Mouse (Mus musculus) liver, postnatal 0 days (tissue): Measurements from ENCODE around the gene Bcl10. TPM values are rescaled to one million over a fixed set of nuclear protein-coding genes. Genes with fewer than 3 reads are reported as not detected.
"Not testable (repeated sequence)": the region's sequence is repeated elsewhere in the genome, so short reads cannot be mapped to it uniquely, and the experiment has no call there.

Source experiments
- ATAC-seq: fragments of 200-750 bp; cut with Nextera tagmentation; 2 replicates; pipeline ENCODE4 v1.8.0; 2017; ENCODE audit warnings: mild to moderate bottlenecking, moderate library complexity
- DNase-seq: peaks from one replicate; pipeline ENCODE4 v3.0.0-alpha.2; 2016
- H3K27ac ChIP-seq: fragments of 300-500 bp; sonication (generic); 2 replicates; pipeline ENCODE4 v1.5.1; 2014; ENCODE audit warnings: antibody characterized with exemption, moderate library complexity, mild to moderate bottlenecking, low read depth
- H3K27me3 ChIP-seq: fragments of 300-500 bp; sonication (generic); 2 replicates; pipeline ENCODE4 v1.6.1; 2014; ENCODE audit warnings: low read length, control low read depth, mixed read lengths; ENCODE audit not compliant: insufficient read depth
- H3K36me3 ChIP-seq: fragments of 300-500 bp; sonication (generic); replicated peaks from 2 replicates; pipeline ENCODE4 v1.6.1; 2014; ENCODE audit warnings: mild to moderate bottlenecking, control low read depth, low read length, moderate library complexity, mixed read lengths; ENCODE audit not compliant: insufficient read depth
- H3K4me1 ChIP-seq: fragments of 300-500 bp; sonication (generic); 2 replicates; pipeline ENCODE4 v1.6.1; 2014; ENCODE audit warnings: antibody characterized with exemption, mild to moderate bottlenecking, control low read depth; ENCODE audit not compliant: insufficient read depth
- H3K4me2 ChIP-seq: fragments of 300-500 bp; sonication (generic); 2 replicates; pipeline ENCODE4 v1.6.1; 2014; ENCODE audit warnings: low read depth, mild to moderate bottlenecking, low read length, moderate library complexity, mixed read lengths
- H3K4me3 ChIP-seq: fragments of 300-500 bp; sonication (generic); 2 replicates; pipeline ENCODE4 v1.5.1; 2014; ENCODE audit warnings: low read depth, low read length
- H3K9ac ChIP-seq: fragments of 300-500 bp; sonication (generic); replicated peaks from 2 replicates; pipeline ENCODE4 v1.6.1; 2014; ENCODE audit warnings: mild to moderate bottlenecking, moderate library complexity
- H3K9me3 ChIP-seq: fragments of 300-500 bp; sonication (generic); 2 replicates; pipeline ENCODE4 v1.6.1; 2016; ENCODE audit warnings: mild to moderate bottlenecking, control low read depth, low read length, mixed read lengths
- CTCF ChIP-seq: sonication (generic); IDR thresholded peaks from 2 replicates; pipeline ENCODE4 v1.5.1; 2016; ENCODE audit warnings: antibody characterized with exemption, low read depth
- EP300 ChIP-seq: IDR thresholded peaks from 2 replicates; pipeline ENCODE4 v1.6.1; 2016; ENCODE audit warnings: antibody characterized with exemption, low read depth, mild to moderate bottlenecking
- WGBS: fragments of 180-500 bp; shearing (Covaris S2); extraction: QIAGEN DNeasy Blood & Tissue Kit; methylation state at CpG from one replicate; pipeline ENCODE4 v1.1.7; 2014; ENCODE audit not compliant: insufficient replicate concordance; 5-methylcytosine and 5-hydroxymethylcytosine counted together
- polyA plus RNA-seq: library from polyadenylated mRNA; unstranded; fragments of >200 nt; fragmentation: Nextera tagmentation; extraction: Ambion mirVana; gene quantifications from 2 replicates; pipeline ENCODE4 v1.2.1, GENCODE M21; 2015

Bcl10 gene
- polyA plus RNA-seq, 1 experiment from 2014 or later, result 20.9 TPM

GRCm38 (mm10) chr3:145964018-145964387 lies 41.4 kb downstream of the Bcl10 start:
- peak; percentile 26; the same call in 1 of the 2 replicates for TF ChIP-seq EP300
- no peak for TF ChIP-seq CTCF
- DNase-seq, result peak; percentile 58
- Histone ChIP-seq H3K4me2 (peak overlapping the region; percentile 55), H3K9me3 (no peaks in the 10 kb centered on the region), H3K4me1 (peaks cover 10% of the 10 kb centered on the region), H3K4me3 (no peak overlapping the region), H3K9ac (no peak overlapping the region), H3K27ac (peak overlapping the region; percentile 53), H3K36me3 (no peaks in the 10 kb centered on the region), H3K27me3 (0 out of 2 replicates have a peak, but pooled peaks cover 4% of the 10 kb centered on the region)
- peak; percentile 93 for ATAC-seq
- 9% methylated on average over 10 of the region's 10 CpGs for WGBS

- DNase-seq, result no peak
- TF ChIP-seq EP300 (no peak), CTCF (no peak)
- H3K9me3 ChIP-seq, result no peaks in the 10 kb centered on the region
- H3K4me3 ChIP-seq, result no peak overlapping the region
- WGBS, result 17% methylated on average over 10 of the region's 10 CpGs
- H3K4me1 ChIP-seq, result peaks cover 10% of the 10 kb centered on the region
- H3K27ac ChIP-seq, result peak overlapping the region; percentile 17; the same call in 1 of the 2 replicates
- H3K9ac ChIP-seq, result no peak overlapping the region
- H3K27me3 ChIP-seq, result 0 out of 2 replicates have a peak, but pooled peaks cover 4% of the 10 kb centered on the region
- H3K36me3 ChIP-seq, result no peaks in the 10 kb centered on the region
- ATAC-seq, result peak; percentile 44
- H3K4me2 ChIP-seq, result peak overlapping the region; percentile 55
These were observed 41.9 kb downstream of the Bcl10 start for GRCm38 (mm10) chr3:145964473-145964872.

- not testable (repeated sequence) for H3K27me3 ChIP-seq, H3K36me3 ChIP-seq, ATAC-seq, H3K27ac ChIP-seq, DNase-seq, H3K9ac ChIP-seq, H3K4me2 ChIP-seq, H3K4me3 ChIP-seq, H3K9me3 ChIP-seq, H3K4me1 ChIP-seq
- 60% methylated on average over 3 of the region's 3 CpGs for WGBS
These were observed 43.0 kb downstream of the Bcl10 start for GRCm38 (mm10) chr3:145965583-145965982.

GRCm38 (mm10) chr3:145966806-145967205 lies 44.2 kb downstream of the Bcl10 start:
- 0 out of 2 replicates have a peak, but pooled peaks cover 4% of the 10 kb centered on the region for H3K27me3 ChIP-seq
- peaks cover 10% of the 10 kb centered on the region for H3K4me1 ChIP-seq
- ATAC-seq (no peak), DNase-seq (no peak)
- TF ChIP-seq EP300 (no peak), CTCF (no peak)
- H3K4me2 ChIP-seq, result no peak overlapping the region
- 80% methylated on average over 5 of the region's 5 CpGs for WGBS
- H3K27ac ChIP-seq, result no peak overlapping the region
- no peak overlapping the region for H3K4me3 ChIP-seq
- no peaks in the 10 kb centered on the region for H3K36me3 ChIP-seq
- H3K9me3 ChIP-seq, result no peaks in the 10 kb centered on the region
- H3K9ac ChIP-seq, result no peak overlapping the region

GRCm38 (mm10) chr3:145969031-145969501 lies 46.5 kb downstream of the Bcl10 start:
- peak; percentile 18; the same call in 1 of the 2 replicates for ATAC-seq
- H3K4me2 ChIP-seq, result 0 out of 2 replicates have a peak overlapping the region, but pooled peaks have one; percentile 23

GRCm38 (mm10) chr3:145971501-145971900 lies 48.9 kb downstream of the Bcl10 start:
- WGBS, result 69% methylated on average over 10 of the region's 10 CpGs
- H3K36me3 ChIP-seq, result no peaks in the 10 kb centered on the region
- ATAC-seq, result no peak

More at GRCm38 (mm10) chr3:145969031-145969501, 46.5 kb downstream of the Bcl10 start:
- H3K4me1 ChIP-seq, result 0 out of 2 replicates have a peak, but pooled peaks cover 4% of the 10 kb centered on the region
- H3K27me3 ChIP-seq, result no peaks in the 10 kb centered on the region
- WGBS, result 30% methylated on average over 14 of the region's 14 CpGs
- no peak overlapping the region for H3K4me3 ChIP-seq
- no peak overlapping the region for H3K27ac ChIP-seq
- H3K36me3 ChIP-seq, result no peaks in the 10 kb centered on the region
- DNase-seq, result peak; percentile 27
- TF ChIP-seq CTCF (no peak), EP300 (no peak)
- H3K9ac ChIP-seq, result no peak overlapping the region
- H3K9me3 ChIP-seq, result peaks cover 2% of the 10 kb centered on the region; the same call in 1 of the 2 replicates

More at GRCm38 (mm10) chr3:145971501-145971900, 48.9 kb downstream of the Bcl10 start:
- Histone ChIP-seq H3K4me2 (no peak overlapping the region), H3K27me3 (no peaks in the 10 kb centered on the region), H3K9me3 (peaks cover 10% of the 10 kb centered on the region; the same call in 1 of the 2 replicates), H3K27ac (no peak overlapping the region), H3K4me3 (no peak overlapping the region), H3K9ac (no peak overlapping the region), H3K4me1 (no peaks in the 10 kb centered on the region)
- no peak for TF ChIP-seq EP300
- no peak for TF ChIP-seq CTCF
- no peak for DNase-seq
